Mouse (Mus musculus) erythroid progenitor cell, adult 5-6 weeks (primary cell): ENCODE measurements around the gene Usp2. TPM values are rescaled to one million over a fixed set of nuclear protein-coding genes. Genes with fewer than 3 reads are reported as not detected.

ENCODE experiments used
- ATAC-seq: replicated peaks from 2 replicates; pipeline ENCODE4 v1.8.0; 2016; ENCODE audit warnings: moderate number of reproducible peaks, mild to moderate bottlenecking, moderate TSS enrichment, inconsistent platforms; ENCODE audit not compliant: poor library complexity, low FRiP score, severe bottlenecking
- total RNA-seq, 2 experiments: library from RNA; stranded (forward) in 1 of 2; stranded (reverse) in 1 of 2; fragments of 150-400 nt in 1 of 2; fragments of 186-747, 209-891 nt in 1 of 2; gene quantifications; 2 replicates each; pipeline versions ENCODE4 v1.2.3 to v1.2.4; 2015 to 2017; ENCODE audit warnings: low replicate concordance in 2 of 2

Gene Usp2
- total RNA-seq, 2 experiments from 2014 or later, result not detected

GRCm38 (mm10) chr9:44073115-44073514 is 6.3 kb downstream of the Usp2 start:
- no peak for ATAC-seq

GRCm38 (mm10) chr9:44074395-44075275 is 7.8 kb downstream of the Usp2 start:
- no peak for ATAC-seq

- no peak for ATAC-seq
Measured at GRCm38 (mm10) chr9:44075276-44075995, 8.6 kb downstream of the Usp2 start.

- ATAC-seq, result no peak
Measured at GRCm38 (mm10) chr9:44075996-44076763, 9.4 kb downstream of the Usp2 start.

GRCm38 (mm10) chr9:44076764-44077120 is 9.9 kb downstream of the Usp2 start:
- 0 out of 2 replicates have a peak, but pooled peaks have one; percentile 40 for ATAC-seq

GRCm38 (mm10) chr9:44077266-44077910 is 10.6 kb downstream of the Usp2 start:
- ATAC-seq, result no peak

- ATAC-seq, result no peak
Measured at GRCm38 (mm10) chr9:44078136-44078797, 11.4 kb downstream of the Usp2 start.

GRCm38 (mm10) chr9:44078955-44079756 is 12.3 kb downstream of the Usp2 start:
- ATAC-seq, result no peak

- ATAC-seq, result no peak
Measured at GRCm38 (mm10) chr9:44079997-44080780, 13.4 kb downstream of the Usp2 start.

- no peak for ATAC-seq
Measured at GRCm38 (mm10) chr9:44080953-44081352, 14.1 kb downstream of the Usp2 start.

GRCm38 (mm10) chr9:44081581-44081980 is 14.8 kb downstream of the Usp2 start:
- no peak for ATAC-seq

GRCm38 (mm10) chr9:44082266-44082665 is 15.4 kb downstream of the Usp2 start:
- no peak for ATAC-seq

GRCm38 (mm10) chr9:44083392-44084121 is 16.7 kb downstream of the Usp2 start:
- ATAC-seq, result no peak

- ATAC-seq, result no peak
Measured at GRCm38 (mm10) chr9:44084236-44084635, 17.4 kb downstream of the Usp2 start.

- ATAC-seq, result peak; percentile 63
Measured at GRCm38 (mm10) chr9:44084659-44085229, 17.9 kb downstream of the Usp2 start.

- no peak for ATAC-seq
Measured at GRCm38 (mm10) chr9:44085276-44085675, 18.5 kb downstream of the Usp2 start.
